Mouse (Mus musculus): Measurements from ENCODE around the gene Saysd1. TPM values are rescaled to one million over a fixed set of nuclear protein-coding genes. Genes with fewer than 3 reads are reported as not detected.

The Saysd1 gene
- 10 to 100 TPM; 24.0 to 33.9 TPM for polyA plus RNA-seq (2017; shearing (Covaris generic))

GRCm38 (mm10) chr14:20138484-20139355 is at the start of gene Saysd1:
Gene Saysd1, minus strand, starts transcription at chr14:20138534.

DNA sequence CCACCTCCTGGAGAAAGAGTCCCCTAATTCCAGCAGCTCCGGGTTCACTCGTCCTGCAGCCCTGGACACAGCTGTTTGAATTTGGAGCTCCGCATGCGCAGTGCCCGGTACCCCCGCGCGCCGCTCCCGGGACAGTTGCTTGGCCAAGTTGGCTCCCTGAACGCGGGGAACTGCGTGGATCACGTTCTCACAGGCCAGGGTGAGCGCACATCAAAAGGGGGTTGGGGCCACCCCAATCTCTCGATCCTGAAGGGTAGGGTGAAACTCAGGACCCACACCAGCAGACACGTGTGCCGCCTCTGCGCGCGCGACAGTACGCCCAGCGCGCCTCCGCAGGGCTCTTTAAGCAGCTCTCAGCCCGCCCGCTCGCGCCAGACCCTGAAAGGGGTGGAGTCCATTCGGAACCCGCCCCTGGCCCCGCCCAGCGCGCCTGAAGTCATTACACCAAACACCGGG is 43.2 kb upstream of the Saysd1 start, which contains the start of gene Kcnk5:
TSS of gene Kcnk5 (minus strand) at position 344 of the 456 bp plus-strand sequence.

Other genes starting within 250 kb of the Saysd1 start
- gene Gng2, start 160.9 kb downstream of the Saysd1 start, polyA plus RNA-seq (2017; shearing (Covaris generic)) = 10 to 100 TPM; 80.4 to 84.8 TPM
- 10 to 100 TPM in 1 of 2 experiments, 1 to 10 TPM in 1; 6.9 to 23.8 TPM for gene Kcnk5, start 43.3 kb upstream of the Saysd1 start, polyA plus RNA-seq (2017; shearing (Covaris generic))
- gene Kcnk16, start 130.7 kb upstream of the Saysd1 start, polyA plus RNA-seq (2017; shearing (Covaris generic)) = not detected
- gene Nudt13, start 156.2 kb upstream of the Saysd1 start, polyA plus RNA-seq (2017; shearing (Covaris generic)) = 10 to 100 TPM; 13.8 to 14.2 TPM
- gene Ecd, start 209.6 kb upstream of the Saysd1 start, polyA plus RNA-seq (2017; shearing (Covaris generic)) = 10 to 100 TPM; 55.4 to 60.0 TPM
- gene Fam149b, start 209.6 kb upstream of the Saysd1 start, polyA plus RNA-seq (2017; shearing (Covaris generic)) = 10 to 100 TPM; 57.8 to 75.9 TPM